Mouse (Mus musculus) embryonic facial prominence, embryonic 14.5 days (tissue): ENCODE data around the gene Rph3a. TPM values are rescaled to one million over a fixed set of nuclear protein-coding genes. Genes with fewer than 3 reads are reported as not detected.

Experiments
- ATAC-seq: fragments of 200-750 bp; cut with Nextera tagmentation; 2 replicates; pipeline ENCODE4 v1.8.0; 2017; ENCODE audit warnings: low read depth, moderate number of reproducible peaks, moderate TSS enrichment
- DNase-seq: peaks from one replicate; pipeline ENCODE4 v3.0.0-alpha.2; 2015; ENCODE audit warnings: low spot score
- H3K27ac ChIP-seq: fragments of 300-500 bp; sonication (generic); replicated peaks from 2 replicates; pipeline ENCODE4 v1.5.1; 2014; ENCODE audit warnings: low read depth, mild to moderate bottlenecking, low read length, moderate library complexity
- H3K27me3 ChIP-seq: fragments of 300-500 bp; sonication (generic); replicated peaks from 2 replicates; pipeline ENCODE4 v1.6.1; 2014; ENCODE audit warnings: low read length; ENCODE audit not compliant: control insufficient read depth, insufficient read depth
- H3K36me3 ChIP-seq: fragments of 300-500 bp; sonication (generic); 2 replicates; pipeline ENCODE4 v1.6.1; 2014; ENCODE audit warnings: low read length, mixed read lengths; ENCODE audit not compliant: control insufficient read depth, insufficient read depth
- H3K4me1 ChIP-seq: fragments of 300-500 bp; sonication (generic); 2 replicates; pipeline ENCODE4 v1.6.1; 2014; ENCODE audit warnings: antibody characterized with exemption, low read length; ENCODE audit not compliant: control insufficient read depth, insufficient read depth
- H3K4me2 ChIP-seq: fragments of 300-500 bp; sonication (generic); 2 replicates; pipeline ENCODE4 v1.6.1; 2014; ENCODE audit warnings: low read depth, mild to moderate bottlenecking, low read length, moderate library complexity, mixed read lengths
- H3K4me3 ChIP-seq: fragments of 300-500 bp; sonication (generic); 2 replicates; pipeline ENCODE4 v1.5.1; 2014; ENCODE audit warnings: low read depth, mild to moderate bottlenecking, low read length
- H3K9ac ChIP-seq: fragments of 300-500 bp; sonication (generic); 2 replicates; pipeline ENCODE4 v1.6.1; 2014; ENCODE audit warnings: low read depth, mild to moderate bottlenecking, low read length, moderate library complexity, mixed read lengths
- H3K9me3 ChIP-seq: fragments of 300-500 bp; sonication (generic); 2 replicates; pipeline ENCODE4 v1.6.1; 2016; ENCODE audit warnings: low read length; ENCODE audit not compliant: control insufficient read depth
- WGBS: fragments of 180-500 bp; shearing (Covaris S2); extraction: QIAGEN DNeasy Blood & Tissue Kit; methylation state at CpG from one replicate; pipeline ENCODE4 v1.1.7; 2014; 5-methylcytosine and 5-hydroxymethylcytosine counted together
- polyA plus RNA-seq: library from polyadenylated mRNA; unstranded; fragments of >200 nt; fragmentation: Nextera tagmentation; extraction: Ambion mirVana; gene quantifications from 2 replicates; pipeline ENCODE4 v1.2.1, GENCODE M21; 2014

The Rph3a gene
- polyA plus RNA-seq, 1 experiment from 2014 or later = 1.2 TPM

DNA sequence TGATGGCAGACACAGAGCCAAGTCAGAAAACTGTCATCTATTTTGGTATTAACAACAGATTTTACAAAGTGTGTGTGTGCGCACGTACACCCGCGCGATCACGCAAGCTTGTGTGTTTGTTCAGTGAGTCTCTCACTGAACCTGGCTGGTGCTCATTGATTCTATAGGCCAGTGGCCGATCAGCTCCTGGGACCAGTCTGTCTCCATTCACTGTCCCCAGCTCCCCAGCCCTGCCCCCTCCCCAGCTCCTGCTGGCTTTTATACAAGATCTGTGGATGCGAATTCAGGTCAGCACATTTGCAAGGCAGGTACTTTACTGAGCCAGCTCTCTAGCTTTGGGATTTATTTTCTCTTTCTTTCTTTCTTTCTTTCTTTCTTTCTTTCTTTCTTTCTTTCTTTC is 41.1 kb downstream of the Rph3a start:
- Histone ChIP-seq H3K27me3 (no peaks in the 10 kb centered on the region), H3K4me3 (no peak overlapping the region), H3K4me2 (no peak overlapping the region), H3K9me3 (no peaks in the 10 kb centered on the region), H3K9ac (no peak overlapping the region), H3K27ac (no peak overlapping the region), H3K4me1 (no peaks in the 10 kb centered on the region), H3K36me3 (no peaks in the 10 kb centered on the region)
- DNase-seq (no peak), ATAC-seq (no peak)
- WGBS = 80% methylated on average over 8 of the region's 8 CpGs

DNA sequence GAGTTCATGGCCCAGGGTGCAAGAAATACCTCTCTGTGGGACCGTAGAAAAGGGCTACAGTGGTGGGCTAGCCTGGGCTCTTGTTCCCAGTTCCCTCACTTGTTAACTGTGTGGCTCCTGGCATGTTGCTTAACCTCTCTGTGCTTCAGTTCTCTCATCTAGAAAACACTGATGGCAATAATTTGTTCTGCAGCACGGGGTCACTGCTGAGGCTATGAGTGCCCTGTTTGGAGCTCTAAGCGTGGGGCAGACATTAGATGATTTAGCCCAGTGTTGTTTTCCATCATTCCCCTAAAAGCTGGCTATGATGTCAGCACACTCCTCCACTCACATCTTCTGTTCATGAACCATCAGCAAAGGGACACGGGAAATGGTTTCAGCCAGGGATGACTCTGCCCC is 41.8 kb downstream of the Rph3a start:
- H3K27ac ChIP-seq = no peak overlapping the region
- no peaks in the 10 kb centered on the region for H3K9me3 ChIP-seq
- 58% methylated on average over 4 of the region's 4 CpGs for WGBS
- no peaks in the 10 kb centered on the region for H3K36me3 ChIP-seq
- H3K4me2 ChIP-seq = no peak overlapping the region
- H3K4me3 ChIP-seq = no peak overlapping the region
- H3K9ac ChIP-seq = no peak overlapping the region
- no peak for ATAC-seq
- DNase-seq = no peak
- no peaks in the 10 kb centered on the region for H3K27me3 ChIP-seq
- no peaks in the 10 kb centered on the region for H3K4me1 ChIP-seq

DNA sequence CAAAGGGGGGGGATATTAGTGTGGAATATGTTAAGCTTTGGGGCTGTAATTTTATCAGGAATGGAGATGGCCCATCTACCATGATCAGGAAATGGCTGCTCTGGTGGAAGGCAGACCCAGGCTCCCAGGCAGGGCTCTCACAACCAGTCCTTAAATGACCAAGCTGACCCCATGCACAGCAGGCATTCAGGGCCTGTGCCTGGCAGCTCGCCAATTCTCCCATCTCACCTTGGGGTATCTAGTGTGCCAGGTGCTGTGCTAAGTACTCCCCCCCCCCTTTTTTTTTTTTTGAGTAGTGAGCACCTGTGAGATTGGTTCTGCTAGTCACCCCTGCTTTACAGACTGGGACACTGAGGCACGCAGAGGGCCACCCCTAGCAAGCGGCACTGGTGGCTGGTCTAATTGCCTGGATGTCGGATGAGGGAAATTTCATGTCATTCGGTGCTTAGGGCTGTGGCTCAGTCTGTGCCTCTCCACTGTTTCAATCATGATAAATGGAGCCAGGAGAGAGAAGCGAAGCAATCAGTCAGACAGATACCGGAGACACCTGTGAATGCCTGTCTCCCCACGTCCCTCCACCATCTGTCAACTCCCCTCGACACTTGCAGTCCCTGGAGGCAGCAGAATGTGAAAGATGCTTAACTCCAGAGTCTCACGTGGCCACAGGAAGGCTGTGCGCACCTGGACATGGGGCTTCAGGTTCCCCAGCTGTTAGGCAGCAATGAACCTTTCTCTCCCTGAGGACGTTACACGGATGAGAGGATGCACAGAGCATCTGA is 42.3 kb downstream of the Rph3a start:
- Histone ChIP-seq H3K27ac (no peak overlapping the region), H3K4me2 (no peak overlapping the region), H3K9me3 (no peaks in the 10 kb centered on the region), H3K36me3 (no peaks in the 10 kb centered on the region), H3K4me3 (no peak overlapping the region), H3K9ac (no peak overlapping the region), H3K4me1 (no peaks in the 10 kb centered on the region), H3K27me3 (no peaks in the 10 kb centered on the region)
- DNase-seq = no peak
- ATAC-seq = no peak
- WGBS = 71% methylated on average over 13 of the region's 13 CpGs

DNA sequence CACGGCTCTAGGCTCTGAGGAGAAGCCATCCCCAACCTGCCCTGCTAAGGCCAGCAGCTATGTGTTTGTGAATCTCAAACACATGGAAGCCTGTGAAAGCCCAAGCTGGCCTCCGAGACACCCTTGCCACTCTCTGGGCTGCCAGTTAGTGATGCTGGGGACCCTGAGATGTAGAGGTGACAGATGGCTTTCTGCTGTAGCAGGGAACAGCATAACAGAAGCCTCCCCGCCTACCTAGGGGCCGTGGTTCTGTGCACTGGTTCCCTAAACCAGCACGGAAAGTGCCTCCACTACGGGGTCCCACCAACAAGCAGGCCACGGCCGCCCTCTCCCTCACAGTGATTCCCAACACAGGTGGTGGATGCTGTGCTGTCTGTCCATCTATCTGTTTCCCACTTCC is 43.0 kb downstream of the Rph3a start:
- ATAC-seq (no peak), DNase-seq (no peak)
- Histone ChIP-seq H3K4me3 (no peak overlapping the region), H3K9me3 (no peaks in the 10 kb centered on the region), H3K27ac (no peak overlapping the region), H3K9ac (no peak overlapping the region), H3K4me2 (no peak overlapping the region), H3K27me3 (no peaks in the 10 kb centered on the region), H3K36me3 (no peaks in the 10 kb centered on the region), H3K4me1 (no peaks in the 10 kb centered on the region)
- 82% methylated on average over 8 of the region's 8 CpGs for WGBS

DNA sequence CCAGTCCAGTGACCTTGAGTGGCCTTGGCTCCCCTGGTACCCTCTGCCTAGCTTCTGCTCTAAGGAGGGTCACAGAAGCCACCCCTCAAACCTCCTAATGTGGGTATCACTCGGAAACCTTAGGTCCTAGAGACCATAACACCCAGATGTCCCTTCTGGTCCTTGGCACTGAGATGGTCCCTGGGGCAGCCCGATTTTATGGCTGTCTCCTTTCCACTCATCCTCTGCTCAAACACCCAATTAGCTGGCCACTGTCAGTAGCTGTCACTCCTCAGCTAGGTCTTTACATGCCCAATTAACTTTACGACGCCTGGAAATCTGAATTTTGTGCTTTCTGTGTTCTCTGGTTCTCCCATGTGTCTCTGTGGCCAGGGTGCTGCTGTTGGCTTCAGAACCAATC is 43.7 kb downstream of the Rph3a start:
- ATAC-seq (no peak), DNase-seq (no peak)
- H3K4me3 ChIP-seq = no peak overlapping the region
- no peaks in the 10 kb centered on the region for H3K4me1 ChIP-seq
- no peak overlapping the region for H3K27ac ChIP-seq
- 0 out of 2 replicates have a peak, but pooled peaks cover 1% of the 10 kb centered on the region for H3K9me3 ChIP-seq
- no peak overlapping the region for H3K9ac ChIP-seq
- no peaks in the 10 kb centered on the region for H3K36me3 ChIP-seq
- no peak overlapping the region for H3K4me2 ChIP-seq
- H3K27me3 ChIP-seq = no peaks in the 10 kb centered on the region
- WGBS = 86% methylated on average over 4 of the region's 4 CpGs

DNA sequence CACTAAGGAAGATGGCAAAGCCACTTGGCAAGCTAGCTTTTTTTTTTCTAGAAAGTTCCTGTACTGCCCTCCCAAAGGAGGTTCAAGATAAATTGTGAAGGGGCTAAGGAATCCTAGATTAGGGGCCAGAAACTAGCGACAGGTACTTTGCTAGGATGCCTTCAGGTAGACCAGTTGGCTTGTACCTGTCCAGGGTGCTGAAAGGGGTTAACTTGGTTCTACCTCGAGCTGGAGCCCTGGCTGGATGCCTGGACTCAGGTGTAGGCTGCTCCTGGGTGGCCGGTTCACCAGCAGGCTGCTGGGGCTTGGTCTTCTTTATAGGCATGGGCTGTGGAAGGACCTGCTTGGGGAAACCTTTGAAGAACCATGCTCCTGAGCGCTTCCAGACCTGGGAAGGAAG is 48.9 kb downstream of the Rph3a start:
- ATAC-seq (no peak), DNase-seq (peak; percentile 13)
- H3K4me1 ChIP-seq = no peaks in the 10 kb centered on the region
- no peak overlapping the region for H3K4me3 ChIP-seq
- peaks cover 6% of the 10 kb centered on the region; the same call in 1 of the 2 replicates for H3K9me3 ChIP-seq
- H3K4me2 ChIP-seq = no peak overlapping the region
- H3K27ac ChIP-seq = no peak overlapping the region
- no peak overlapping the region for H3K9ac ChIP-seq
- WGBS = 56% methylated on average over 4 of the region's 4 CpGs
- H3K27me3 ChIP-seq = no peaks in the 10 kb centered on the region
- H3K36me3 ChIP-seq = no peaks in the 10 kb centered on the region

DNA sequence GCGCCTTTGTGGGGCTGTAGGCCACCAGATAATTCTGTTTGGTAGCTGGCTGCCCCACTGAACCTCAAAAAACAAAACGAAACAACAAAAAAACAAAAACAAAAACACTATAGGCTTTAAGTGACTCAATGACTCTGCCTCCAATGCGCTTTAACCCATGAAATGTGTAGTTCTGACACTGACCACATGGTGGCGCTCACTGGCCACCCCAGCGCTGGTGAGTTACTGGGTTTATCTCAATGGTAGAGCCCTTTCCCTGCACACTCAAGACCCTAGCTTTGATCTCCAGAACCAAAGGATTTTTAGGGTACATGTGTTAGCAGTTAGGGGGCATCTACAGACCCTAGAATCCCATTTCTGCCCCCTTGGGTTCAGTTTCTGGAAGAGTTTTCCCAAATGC is 55.9 kb downstream of the Rph3a start:
- no peak overlapping the region for H3K4me2 ChIP-seq
- no peak overlapping the region for H3K4me3 ChIP-seq
- no peaks in the 10 kb centered on the region for H3K36me3 ChIP-seq
- no peaks in the 10 kb centered on the region for H3K9me3 ChIP-seq
- no peak overlapping the region for H3K27ac ChIP-seq
- no peaks in the 10 kb centered on the region for H3K4me1 ChIP-seq
- H3K27me3 ChIP-seq = no peaks in the 10 kb centered on the region
- ATAC-seq (no peak), DNase-seq (no peak)
- no peak overlapping the region for H3K9ac ChIP-seq
- 24% methylated on average over 5 of the region's 5 CpGs for WGBS

DNA sequence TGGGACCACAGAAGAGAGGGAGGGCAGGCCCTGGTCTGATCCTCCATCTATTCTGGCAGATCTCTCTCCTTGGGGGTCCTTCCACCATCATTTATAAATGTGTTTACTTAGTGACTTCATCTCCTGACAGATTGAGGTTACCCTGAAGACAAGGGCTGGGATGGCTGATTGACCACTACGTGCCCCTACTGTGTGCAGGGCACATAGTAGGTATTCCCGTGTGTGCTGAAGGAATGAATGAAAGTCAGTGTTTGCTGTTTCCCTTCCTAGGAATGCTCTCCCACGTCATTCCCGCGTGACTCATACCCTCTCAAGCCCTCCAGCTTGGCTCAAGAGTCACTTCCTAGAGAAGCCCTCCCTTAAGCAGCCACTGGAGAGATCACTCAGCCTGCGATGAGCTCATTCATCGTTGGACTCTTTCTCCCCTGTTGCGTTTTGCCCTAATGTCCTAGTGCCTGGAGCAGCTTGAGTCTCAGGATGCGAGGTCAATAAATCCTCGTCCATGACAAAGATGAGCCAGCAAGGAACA is 57.6 kb downstream of the Rph3a start:
- Histone ChIP-seq H3K27ac (no peak overlapping the region), H3K4me1 (no peaks in the 10 kb centered on the region), H3K36me3 (no peaks in the 10 kb centered on the region), H3K4me2 (no peak overlapping the region), H3K4me3 (no peak overlapping the region), H3K9ac (no peak overlapping the region), H3K27me3 (no peaks in the 10 kb centered on the region), H3K9me3 (no peaks in the 10 kb centered on the region)
- 73% methylated on average over 10 of the region's 10 CpGs for WGBS
- ATAC-seq (no peak), DNase-seq (no peak)

DNA sequence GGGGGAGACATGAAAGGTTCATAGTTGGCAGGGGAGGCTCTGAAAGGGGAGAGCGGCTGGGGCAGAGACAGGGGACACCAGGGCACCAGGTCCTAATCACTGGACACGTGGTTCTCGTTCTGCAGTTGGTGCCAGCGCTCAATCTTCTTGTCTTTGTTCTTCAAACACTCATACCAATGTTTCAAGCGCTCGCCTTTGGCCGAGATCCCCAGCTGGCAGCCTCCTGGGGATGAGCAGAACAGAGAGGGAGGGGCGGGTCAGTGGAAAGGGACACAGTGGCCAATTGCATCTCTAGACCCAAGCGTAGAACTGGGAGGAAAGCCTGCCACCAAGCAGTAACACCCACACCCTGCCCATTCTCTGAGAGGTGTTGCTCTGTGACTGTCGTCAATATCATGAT is 67.8 kb downstream of the Rph3a start:
- Histone ChIP-seq H3K4me3 (no peak overlapping the region), H3K4me2 (no peak overlapping the region), H3K9ac (no peak overlapping the region), H3K36me3 (no peaks in the 10 kb centered on the region), H3K27me3 (no peaks in the 10 kb centered on the region), H3K9me3 (no peaks in the 10 kb centered on the region), H3K27ac (no peak overlapping the region), H3K4me1 (no peaks in the 10 kb centered on the region)
- 74% methylated on average over 10 of the region's 10 CpGs for WGBS
- DNase-seq (no peak), ATAC-seq (no peak)
